Mouse (Mus musculus) heart, embryonic 14.5 days (tissue): ENCODE measurements around the gene Yrdc. TPM values are rescaled to one million over a fixed set of nuclear protein-coding genes. Genes with fewer than 3 reads are reported as not detected.

Experiments
- ATAC-seq: fragments of 200-750 bp; cut with Nextera tagmentation; 2 replicates; pipeline ENCODE4 v1.8.0; 2017; ENCODE audit warnings: low read depth, moderate TSS enrichment; ENCODE audit not compliant: insufficient number of reproducible peaks, insufficient read depth, low FRiP score
- H3K27ac ChIP-seq, 2 experiments: fragments of 200-500 bp in 1 of 2; fragments of 300-500 bp in 1 of 2; sonication (generic) in 1 of 2; replicated peaks in 1 of 2; 2 replicates each; pipeline ENCODE4 v1.5.1; 2012 to 2014; ENCODE audit warnings: low read depth in 2 of 2, low read length in 2 of 2, control low read depth in 1 of 2, mild to moderate bottlenecking in 1 of 2, mixed read lengths in 1 of 2; ENCODE audit not compliant: control insufficient read depth in 1 of 2, insufficient read depth in 1 of 2
- H3K27me3 ChIP-seq: fragments of 300-500 bp; sonication (generic); 2 replicates; pipeline ENCODE4 v1.6.1; 2014; ENCODE audit warnings: mild to moderate bottlenecking, low read length, control low read depth; ENCODE audit not compliant: control insufficient read depth, insufficient read depth
- H3K36me3 ChIP-seq: fragments of 300-500 bp; sonication (generic); 2 replicates; pipeline ENCODE4 v1.6.1; 2014; ENCODE audit warnings: mild to moderate bottlenecking, control low read depth, low read length, mixed read lengths; ENCODE audit not compliant: control insufficient read depth, insufficient read depth
- H3K4me1 ChIP-seq, 2 experiments: fragments of 200-500 bp in 1 of 2; fragments of 300-500 bp in 1 of 2; sonication (generic) in 1 of 2; 2 replicates each; pipeline ENCODE4 v1.6.1; 2012 to 2014; ENCODE audit warnings: low read length in 2 of 2, control low read depth in 1 of 2, mixed read lengths in 1 of 2; ENCODE audit not compliant: control insufficient read depth in 2 of 2, insufficient read depth in 2 of 2
- H3K4me2 ChIP-seq: fragments of 300-500 bp; sonication (generic); 2 replicates; pipeline ENCODE4 v1.6.1; 2014; ENCODE audit warnings: mild to moderate bottlenecking, low read length
- H3K4me3 ChIP-seq, 2 experiments: fragments of 200-500 bp in 1 of 2; fragments of 300-500 bp in 1 of 2; sonication (generic) in 1 of 2; 2 replicates each; pipeline ENCODE4 v1.5.1; 2012 to 2014; ENCODE audit warnings: low read length in 2 of 2, mild to moderate bottlenecking in 2 of 2, control low read depth in 1 of 2, low read depth in 1 of 2, moderate library complexity in 1 of 2; ENCODE audit not compliant: control insufficient read depth in 1 of 2, insufficient read depth in 1 of 2
- H3K9ac ChIP-seq: fragments of 300-500 bp; sonication (generic); 2 replicates; pipeline ENCODE4 v1.6.1; 2014; ENCODE audit warnings: mild to moderate bottlenecking, low read length
- H3K9me3 ChIP-seq: fragments of 300-500 bp; sonication (generic); 2 replicates; pipeline ENCODE4 v1.6.1; 2016; ENCODE audit warnings: low read length, control low read depth; ENCODE audit not compliant: control insufficient read depth
- WGBS: fragments of 180-500 bp; shearing (Covaris S2); extraction: QIAGEN DNeasy Blood & Tissue Kit; methylation state at CpG from one replicate; pipeline ENCODE4 v1.1.7; 2014; 5-methylcytosine and 5-hydroxymethylcytosine counted together
- polyA plus RNA-seq: library from polyadenylated mRNA; unstranded; fragments of >200 nt; fragmentation: Nextera tagmentation; extraction: Ambion mirVana; gene quantifications from 2 replicates; pipeline ENCODE4 v1.2.1, GENCODE M21; 2014

The Yrdc gene
- polyA plus RNA-seq, 1 experiment from 2014 or later: 28.1 TPM

GRCm38 (mm10) chr4:124881341-124881908 lies 30.9 kb downstream of the Yrdc start:
- Histone ChIP-seq H3K27me3 (peaks cover 67% of the 10 kb centered on the region), H3K9ac (no peak overlapping the region), H3K4me1 (peaks cover 7% of the 10 kb centered on the region in 2 experiments; a peak in 2 of 4 replicates), H3K4me2 (peak overlapping the region; percentile 50), H3K27ac (no peak overlapping the region), H3K9me3 (no peaks in the 10 kb centered on the region), H3K4me3 (peak overlapping the region; percentile 8 to 16), H3K36me3 (no peaks in the 10 kb centered on the region)
- WGBS: 1% methylated on average over 37 of the region's 37 CpGs
- ATAC-seq: no peak

GRCm38 (mm10) chr4:124882151-124882729 lies 31.8 kb downstream of the Yrdc start:
- no peak overlapping the region for H3K9ac ChIP-seq
- WGBS: 2% methylated on average over 36 of the region's 37 CpGs
- H3K4me3 ChIP-seq: no peak overlapping the region; a peak in 1 of 4 replicates
- H3K4me2 ChIP-seq: peak overlapping the region; percentile 50; the same call in 1 of the 2 replicates
- ATAC-seq: no peak
- peaks cover 73% of the 10 kb centered on the region for H3K27me3 ChIP-seq
- H3K9me3 ChIP-seq: no peaks in the 10 kb centered on the region
- H3K4me1 ChIP-seq: peaks cover 7% of the 10 kb centered on the region in 2 experiments; a peak in 2 of 4 replicates
- no peaks in the 10 kb centered on the region for H3K36me3 ChIP-seq
- no peak overlapping the region for H3K27ac ChIP-seq

GRCm38 (mm10) chr4:124888702-124889101 lies 38.2 kb downstream of the Yrdc start:
- H3K27ac ChIP-seq: no peak overlapping the region
- no peak for ATAC-seq
- no peaks in the 10 kb centered on the region for H3K36me3 ChIP-seq
- no peaks in the 10 kb centered on the region for H3K4me1 ChIP-seq
- H3K4me2 ChIP-seq: no peak overlapping the region
- WGBS: 67% methylated on average over 7 of the region's 7 CpGs
- H3K4me3 ChIP-seq: no peak overlapping the region
- H3K9me3 ChIP-seq: no peaks in the 10 kb centered on the region
- H3K9ac ChIP-seq: no peak overlapping the region
- peaks cover 72% of the 10 kb centered on the region for H3K27me3 ChIP-seq

GRCm38 (mm10) chr4:124889935-124890334 lies 39.5 kb downstream of the Yrdc start:
- no peak for ATAC-seq
- H3K27me3 ChIP-seq: peaks cover 74% of the 10 kb centered on the region
- H3K4me1 ChIP-seq: peaks cover under 1 to 2% of the 10 kb centered on the region in 2 experiments; a peak in 3 of 4 replicates
- no peak overlapping the region for H3K27ac ChIP-seq
- H3K4me3 ChIP-seq: no peak overlapping the region
- H3K9ac ChIP-seq: no peak overlapping the region
- no peaks in the 10 kb centered on the region for H3K9me3 ChIP-seq
- no peaks in the 10 kb centered on the region for H3K36me3 ChIP-seq
- H3K4me2 ChIP-seq: no peak overlapping the region
- 82% methylated on average over 2 of the region's 2 CpGs for WGBS

GRCm38 (mm10) chr4:124890831-124891230 lies 40.4 kb downstream of the Yrdc start:
- Histone ChIP-seq H3K36me3 (no peaks in the 10 kb centered on the region), H3K9me3 (no peaks in the 10 kb centered on the region), H3K4me2 (no peak overlapping the region), H3K9ac (no peak overlapping the region), H3K27me3 (peaks cover 76% of the 10 kb centered on the region), H3K4me1 (peaks cover 4 to 6% of the 10 kb centered on the region in 2 experiments), H3K27ac (no peak overlapping the region), H3K4me3 (no peak overlapping the region)
- 69% methylated on average over 5 of the region's 5 CpGs for WGBS
- ATAC-seq: no peak

GRCm38 (mm10) chr4:124893769-124894168 lies 43.3 kb downstream of the Yrdc start:
- H3K9ac ChIP-seq: no peak overlapping the region
- peaks cover 4 to 6% of the 10 kb centered on the region in 2 experiments for H3K4me1 ChIP-seq
- no peak overlapping the region for H3K4me3 ChIP-seq
- ATAC-seq: no peak
- no peaks in the 10 kb centered on the region for H3K36me3 ChIP-seq
- WGBS: 35% methylated on average over 6 of the region's 6 CpGs
- no peak overlapping the region for H3K27ac ChIP-seq
- H3K9me3 ChIP-seq: no peaks in the 10 kb centered on the region
- peaks cover 71% of the 10 kb centered on the region for H3K27me3 ChIP-seq
- no peak overlapping the region for H3K4me2 ChIP-seq

GRCm38 (mm10) chr4:124894508-124895428 lies 44.3 kb downstream of the Yrdc start:
- peaks cover 4 to 6% of the 10 kb centered on the region in 2 experiments for H3K4me1 ChIP-seq
- peaks cover 76% of the 10 kb centered on the region for H3K27me3 ChIP-seq
- 2% methylated on average over 83 of the region's 83 CpGs for WGBS
- no peak overlapping the region for H3K9ac ChIP-seq
- 0 out of 2 replicates have a peak, but pooled peaks have one; percentile 17 for ATAC-seq
- H3K27ac ChIP-seq: no peak overlapping the region
- H3K9me3 ChIP-seq: no peaks in the 10 kb centered on the region
- peak overlapping the region; percentile 38 to 45 for H3K4me3 ChIP-seq
- no peaks in the 10 kb centered on the region for H3K36me3 ChIP-seq
- peak overlapping the region; percentile 71 for H3K4me2 ChIP-seq
